Mouse (Mus musculus) hindbrain, embryonic 12.5 days (tissue): ENCODE measurements around the gene Kap. TPM values are rescaled to one million over a fixed set of nuclear protein-coding genes. Genes with fewer than 3 reads are reported as not detected.
"Not testable (repeated sequence)": the region's sequence is repeated elsewhere in the genome, so short reads cannot be mapped to it uniquely, and the experiment has no call there.

Experiments used
- ATAC-seq: fragments of 200-750 bp; cut with Nextera tagmentation; 2 replicates; pipeline ENCODE4 v1.8.0; 2017; ENCODE audit warnings: moderate TSS enrichment; ENCODE audit not compliant: low FRiP score
- H3K27ac ChIP-seq: fragments of 300-500 bp; sonication (generic); 2 replicates; pipeline ENCODE4 v1.5.1; 2016; ENCODE audit warnings: mild to moderate bottlenecking
- H3K27me3 ChIP-seq: fragments of 300-500 bp; sonication (generic); 2 replicates; pipeline ENCODE4 v1.6.1; 2016; ENCODE audit warnings: mild to moderate bottlenecking
- H3K36me3 ChIP-seq: fragments of 300-500 bp; sonication (generic); 2 replicates; pipeline ENCODE4 v1.6.1; 2016; ENCODE audit warnings: mild to moderate bottlenecking
- H3K4me1 ChIP-seq: fragments of 300-500 bp; sonication (generic); 2 replicates; pipeline ENCODE4 v1.6.1; 2016
- H3K4me2 ChIP-seq: fragments of 300-500 bp; sonication (generic); replicated peaks from 2 replicates; pipeline ENCODE4 v1.6.1; 2016; ENCODE audit warnings: mild to moderate bottlenecking
- H3K4me3 ChIP-seq: fragments of 300-500 bp; sonication (generic); 2 replicates; pipeline ENCODE4 v1.5.1; 2016; ENCODE audit warnings: mild to moderate bottlenecking
- H3K9ac ChIP-seq: fragments of 300-500 bp; sonication (generic); 2 replicates; pipeline ENCODE4 v1.6.1; 2016; ENCODE audit warnings: mild to moderate bottlenecking, moderate library complexity
- H3K9me3 ChIP-seq: fragments of 300-500 bp; sonication (generic); replicated peaks from 2 replicates; pipeline ENCODE4 v1.6.1; 2016; ENCODE audit warnings: mild to moderate bottlenecking
- WGBS: fragments of 180-500 bp; shearing (Covaris S2); methylation state at CpG from one replicate; pipeline ENCODE4 v1.1.7; 2016; 5-methylcytosine and 5-hydroxymethylcytosine counted together
- polyA plus RNA-seq: library from polyadenylated mRNA; unstranded; fragments of >200 nt; fragmentation: Nextera tagmentation; extraction: Ambion mirVana; gene quantifications from 2 replicates; pipeline ENCODE4 v1.2.1, GENCODE M21; 2016

Kap gene
- polyA plus RNA-seq, result not detected in 2 replicates

- H3K4me1 ChIP-seq, result no peaks in the 10 kb centered on the region
- ATAC-seq, result no peak
- no peak within 1 kb of the TSS for H3K27ac ChIP-seq
- H3K4me2 ChIP-seq, result no peak within 1 kb of the TSS
- no peak within 1 kb of the TSS for H3K9ac ChIP-seq
- H3K9me3 ChIP-seq, result no peaks in the 10 kb centered on the region
- no peak within 1 kb of the TSS for H3K4me3 ChIP-seq
- WGBS, result 75% methylated on average over 1 of the region's 1 CpGs
- H3K27me3 ChIP-seq, result no peaks in the 10 kb centered on the region
- H3K36me3 ChIP-seq, result no peaks in the 10 kb centered on the region
Observed at GRCm38 (mm10) chr6:133853526-133853925, at the start of gene Kap. TSS of gene Kap (minus strand) at chr6:133853762.

- no peak for ATAC-seq
- Histone ChIP-seq H3K4me3 (no peak overlapping the region), H3K4me2 (no peak overlapping the region), H3K36me3 (no peaks in the 10 kb centered on the region), H3K4me1 (no peaks in the 10 kb centered on the region), H3K9me3 (no peaks in the 10 kb centered on the region; the same call in 1 of the 2 replicates), H3K27ac (no peak overlapping the region), H3K9ac (no peak overlapping the region), H3K27me3 (no peaks in the 10 kb centered on the region)
- WGBS, result 89% methylated on average over 5 of the region's 5 CpGs
Observed at GRCm38 (mm10) chr6:133885871-133886415, 32.4 kb upstream of the Kap start.

- no peaks in the 10 kb centered on the region; the same call in 1 of the 2 replicates for H3K9me3 ChIP-seq
- H3K27ac ChIP-seq, result no peak overlapping the region
- H3K4me1 ChIP-seq, result no peaks in the 10 kb centered on the region
- no peak for ATAC-seq
- H3K36me3 ChIP-seq, result no peaks in the 10 kb centered on the region
- 79% methylated on average over 5 of the region's 5 CpGs for WGBS
- H3K4me2 ChIP-seq, result no peak overlapping the region
- H3K9ac ChIP-seq, result no peak overlapping the region
- H3K27me3 ChIP-seq, result no peaks in the 10 kb centered on the region
- H3K4me3 ChIP-seq, result no peak overlapping the region
Observed at GRCm38 (mm10) chr6:133883446-133883985, 30.0 kb upstream of the Kap start.

GRCm38 (mm10) chr6:133875906-133876462, 22.4 kb upstream of the Kap start:
- Histone ChIP-seq H3K27me3 (no peaks in the 10 kb centered on the region), H3K9ac (no peak overlapping the region), H3K4me2 (no peak overlapping the region), H3K9me3 (no peaks in the 10 kb centered on the region), H3K36me3 (no peaks in the 10 kb centered on the region), H3K4me3 (no peak overlapping the region), H3K27ac (no peak overlapping the region), H3K4me1 (no peaks in the 10 kb centered on the region)
- no peak for ATAC-seq
- WGBS, result 30% methylated on average over 12 of the region's 12 CpGs

GRCm38 (mm10) chr6:133872667-133873066, 19.1 kb upstream of the Kap start:
- Histone ChIP-seq H3K4me1 (no peaks in the 10 kb centered on the region), H3K9ac (no peak overlapping the region), H3K27ac (no peak overlapping the region), H3K36me3 (no peaks in the 10 kb centered on the region), H3K4me3 (no peak overlapping the region), H3K4me2 (no peak overlapping the region), H3K27me3 (no peaks in the 10 kb centered on the region), H3K9me3 (no peaks in the 10 kb centered on the region)
- ATAC-seq, result no peak
- WGBS, result 85% methylated on average over 2 of the region's 2 CpGs

- Histone ChIP-seq H3K27ac (no peak overlapping the region), H3K36me3 (no peaks in the 10 kb centered on the region), H3K27me3 (no peaks in the 10 kb centered on the region), H3K9ac (no peak overlapping the region), H3K4me1 (no peaks in the 10 kb centered on the region), H3K4me2 (no peak overlapping the region), H3K9me3 (no peaks in the 10 kb centered on the region), H3K4me3 (no peak overlapping the region)
- no peak for ATAC-seq
- 77% methylated on average over 1 of the region's 1 CpGs for WGBS
Observed at GRCm38 (mm10) chr6:133871131-133871530, 17.6 kb upstream of the Kap start.

- Histone ChIP-seq H3K4me2 (no peak overlapping the region), H3K27me3 (no peaks in the 10 kb centered on the region), H3K27ac (no peak overlapping the region), H3K4me1 (no peaks in the 10 kb centered on the region), H3K9ac (no peak overlapping the region), H3K4me3 (no peak overlapping the region), H3K9me3 (no peaks in the 10 kb centered on the region), H3K36me3 (no peaks in the 10 kb centered on the region)
- no peak for ATAC-seq
- WGBS, result 81% methylated on average over 1 of the region's 1 CpGs
Observed at GRCm38 (mm10) chr6:133868381-133868780, 14.8 kb upstream of the Kap start.

GRCm38 (mm10) chr6:133855871-133856270, 2.3 kb upstream of the Kap start:
- no peak overlapping the region for H3K27ac ChIP-seq
- no peak overlapping the region for H3K4me3 ChIP-seq
- H3K9me3 ChIP-seq, result no peaks in the 10 kb centered on the region
- 80% methylated on average over 2 of the region's 2 CpGs for WGBS
- no peak overlapping the region for H3K4me2 ChIP-seq
- H3K4me1 ChIP-seq, result no peaks in the 10 kb centered on the region
- no peaks in the 10 kb centered on the region for H3K36me3 ChIP-seq
- no peaks in the 10 kb centered on the region for H3K27me3 ChIP-seq
- H3K9ac ChIP-seq, result no peak overlapping the region
- no peak for ATAC-seq

- Histone ChIP-seq H3K36me3 (no peaks in the 10 kb centered on the region), H3K27ac (no peak overlapping the region), H3K9me3 (no peaks in the 10 kb centered on the region), H3K27me3 (no peaks in the 10 kb centered on the region), H3K4me3 (no peak overlapping the region), H3K4me2 (no peak overlapping the region), H3K4me1 (no peaks in the 10 kb centered on the region), H3K9ac (no peak overlapping the region)
- WGBS, result 79% methylated on average over 2 of the region's 2 CpGs
- no peak for ATAC-seq
Observed at GRCm38 (mm10) chr6:133849359-133849758, 4.2 kb downstream of the Kap start.

- H3K27ac ChIP-seq, ATAC-seq, H3K4me2 ChIP-seq, H3K9ac ChIP-seq, H3K27me3 ChIP-seq, H3K4me3 ChIP-seq, H3K36me3 ChIP-seq, H3K4me1 ChIP-seq, H3K9me3 ChIP-seq: not testable (repeated sequence)
- WGBS, result 86% methylated on average over 6 of the region's 6 CpGs
Observed at GRCm38 (mm10) chr6:133848861-133849260, 4.7 kb downstream of the Kap start.

GRCm38 (mm10) chr6:133838296-133838995, 15.1 kb downstream of the Kap start:
- H3K36me3 ChIP-seq, H3K27me3 ChIP-seq, H3K9ac ChIP-seq, H3K4me2 ChIP-seq, H3K27ac ChIP-seq, H3K9me3 ChIP-seq, ATAC-seq, H3K4me1 ChIP-seq, H3K4me3 ChIP-seq: not testable (repeated sequence)
- 87% methylated on average over 29 of the region's 29 CpGs for WGBS

- Histone ChIP-seq H3K4me3 (no peak overlapping the region), H3K9me3 (no peaks in the 10 kb centered on the region), H3K36me3 (no peaks in the 10 kb centered on the region), H3K27me3 (no peaks in the 10 kb centered on the region), H3K4me1 (no peaks in the 10 kb centered on the region), H3K9ac (no peak overlapping the region), H3K27ac (no peak overlapping the region), H3K4me2 (no peak overlapping the region)
- 53% methylated on average over 1 of the region's 1 CpGs for WGBS
- no peak for ATAC-seq
Observed at GRCm38 (mm10) chr6:133812342-133812741, 41.2 kb downstream of the Kap start.
